Mouse (Mus musculus): ENCODE results near the gene Mip. TPM values are rescaled to one million over a fixed set of nuclear protein-coding genes. Genes with fewer than 3 reads are reported as not detected.
"Not testable (repeated sequence)": the region's sequence is repeated elsewhere in the genome, so short reads cannot be mapped to it uniquely, and the experiment has no call there.

The Mip gene
- polyA plus RNA-seq, 1 experiment, result not detected

DNA sequence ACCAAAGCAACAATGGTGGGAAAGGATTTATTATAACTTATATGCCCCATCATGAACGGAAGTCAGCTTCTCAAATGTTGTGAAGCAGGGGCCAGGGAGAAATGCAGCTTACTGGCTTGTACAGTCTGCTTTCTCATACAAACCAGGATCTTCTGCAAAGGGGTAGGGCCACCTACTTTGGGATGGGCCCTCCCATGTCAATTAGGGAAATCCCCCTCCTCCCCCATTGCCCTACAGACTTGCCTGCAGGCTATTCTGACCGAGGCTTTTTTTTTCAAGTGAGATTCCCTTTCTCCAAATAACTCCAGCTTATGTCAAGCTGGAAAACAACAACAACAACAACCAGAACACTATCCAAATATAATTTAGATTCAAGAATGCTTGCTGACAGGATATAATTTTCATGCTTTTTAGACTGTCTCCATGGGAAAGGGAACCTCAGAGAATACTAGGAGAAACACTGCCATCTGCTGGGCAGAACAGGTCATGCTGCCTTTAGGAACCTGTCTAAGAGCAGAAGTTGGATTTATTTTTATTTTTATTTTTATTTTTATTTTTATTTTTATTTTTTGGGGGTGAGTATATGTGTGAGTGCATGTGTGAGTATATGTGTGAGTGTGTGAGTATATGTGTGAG is 37.3 kb upstream of the Mip start:
- Histone ChIP-seq H3K4me3 (ENCODE audit: insufficient read depth, low read depth, low read length) (no peak overlapping the region), H3K27ac (ENCODE audit: insufficient read depth, low read depth, low read length) (no peak overlapping the region; the same call in 1 of the 2 replicates), H3K4me1 (ENCODE audit: control insufficient read depth, insufficient read depth, low read length) (no peaks in the 10 kb centered on the region)
- 22% methylated on average over 2 of the region's 2 CpGs for WGBS
- TF ChIP-seq CTCF (IDR thresholded peaks at IDR 0.05; ENCODE audit: insufficient read depth, low read depth, low read length), result no peak
- TF ChIP-seq POLR2A (IDR thresholded peaks at IDR 0.05; ENCODE audit: insufficient read depth, low read depth, low read length), result no peak

DNA sequence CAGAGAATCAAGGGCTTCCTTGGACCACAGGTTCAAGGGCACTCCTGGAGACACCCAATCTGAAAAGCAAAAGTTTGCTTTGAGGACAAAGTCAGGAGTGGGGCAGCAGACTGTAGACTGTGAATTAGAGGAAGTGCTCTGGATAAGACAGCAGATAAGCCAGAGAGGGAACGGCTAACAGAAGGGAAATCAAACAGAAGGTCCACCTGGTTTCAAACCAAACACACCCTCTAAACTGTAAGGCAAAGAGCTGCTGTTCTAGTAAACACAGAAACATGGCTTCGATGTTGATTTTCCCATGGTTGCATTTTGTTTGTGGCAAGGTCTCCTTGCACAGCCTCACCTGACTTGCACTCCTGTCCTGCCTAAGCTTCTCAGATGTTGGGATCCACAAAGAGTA is 34.2 kb upstream of the Mip start:
- Histone ChIP-seq H3K27ac (ENCODE audit: insufficient read depth, low read depth, low read length) (no peak overlapping the region), H3K4me3 (ENCODE audit: insufficient read depth, low read depth, low read length) (no peak overlapping the region), H3K4me1 (ENCODE audit: control insufficient read depth, insufficient read depth, low read length) (no peaks in the 10 kb centered on the region)
- WGBS, result 93% methylated on average over 2 of the region's 2 CpGs
- no peak for TF ChIP-seq POLR2A (IDR thresholded peaks at IDR 0.05; ENCODE audit: insufficient read depth, low read depth, low read length)
- no peak for TF ChIP-seq CTCF (IDR thresholded peaks at IDR 0.05; ENCODE audit: insufficient read depth, low read depth, low read length)

DNA sequence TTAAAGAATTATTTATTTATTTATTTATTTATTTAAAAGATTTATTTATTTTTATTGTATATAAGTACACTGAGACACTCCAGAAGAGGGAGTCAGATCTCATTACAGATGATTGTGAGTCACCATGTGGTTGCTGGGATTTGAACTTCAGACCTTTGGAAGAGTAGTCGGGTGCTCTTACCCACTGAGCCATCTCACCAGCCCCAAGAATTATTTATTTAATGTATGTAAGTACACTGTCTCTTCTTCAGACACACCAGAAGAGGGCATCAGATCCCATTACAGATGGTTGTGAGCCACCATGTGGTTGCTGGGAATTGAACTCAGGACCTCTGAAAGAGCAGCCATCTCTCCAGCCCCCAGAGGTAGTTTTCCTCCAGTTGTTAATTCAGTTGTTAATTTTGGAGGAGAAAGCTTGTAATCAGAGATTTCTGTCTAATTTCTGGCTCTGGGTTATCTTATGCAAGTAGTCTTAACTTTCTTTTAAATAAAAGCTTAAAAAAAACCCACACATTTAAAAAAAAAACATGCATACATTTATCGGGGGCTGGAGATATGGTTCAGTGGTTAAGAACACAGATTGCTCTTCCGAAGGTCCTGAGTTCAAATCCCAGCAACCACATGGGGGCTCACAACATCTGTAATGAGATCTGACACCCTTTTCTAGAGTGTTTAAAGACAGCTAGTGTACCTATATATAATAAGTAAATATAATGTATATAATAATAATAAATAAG is 33.4 kb upstream of the Mip start:
- H3K27ac ChIP-seq (ENCODE audit: insufficient read depth, low read depth, low read length); H3K4me3 ChIP-seq (ENCODE audit: insufficient read depth, low read depth, low read length); H3K4me1 ChIP-seq (ENCODE audit: control insufficient read depth, insufficient read depth, low read length): not testable (repeated sequence)
- 91% methylated on average over 3 of the region's 3 CpGs for WGBS

DNA sequence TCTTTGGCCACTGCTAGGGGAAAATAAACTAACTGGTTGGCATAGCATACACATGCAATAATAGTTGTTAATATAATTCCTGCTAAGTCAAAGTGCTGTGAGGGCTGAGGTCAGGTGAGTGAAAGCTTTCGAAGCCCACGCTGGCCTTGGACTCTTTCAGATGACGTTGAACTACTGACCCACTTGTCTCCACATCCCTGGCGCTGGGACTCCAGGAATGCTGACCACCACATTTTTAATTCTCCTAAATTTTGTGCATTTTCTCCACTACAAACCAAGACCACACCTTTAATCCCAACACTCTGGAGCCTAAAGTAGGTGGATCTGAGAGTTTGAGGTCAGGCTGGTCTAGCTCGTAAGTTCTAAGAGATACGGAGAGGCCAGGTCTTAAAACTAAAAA is 32.5 kb upstream of the Mip start:
- TF ChIP-seq POLR2A (IDR thresholded peaks at IDR 0.05; ENCODE audit: insufficient read depth, low read depth, low read length) (no peak), CTCF (IDR thresholded peaks at IDR 0.05; ENCODE audit: insufficient read depth, low read depth, low read length) (no peak)
- no peak overlapping the region for H3K27ac ChIP-seq (ENCODE audit: insufficient read depth, low read depth, low read length)
- WGBS, result 94% methylated on average over 6 of the region's 6 CpGs
- no peaks in the 10 kb centered on the region for H3K4me1 ChIP-seq (ENCODE audit: control insufficient read depth, insufficient read depth, low read length)
- H3K4me3 ChIP-seq (ENCODE audit: insufficient read depth, low read depth, low read length), result no peak overlapping the region

DNA sequence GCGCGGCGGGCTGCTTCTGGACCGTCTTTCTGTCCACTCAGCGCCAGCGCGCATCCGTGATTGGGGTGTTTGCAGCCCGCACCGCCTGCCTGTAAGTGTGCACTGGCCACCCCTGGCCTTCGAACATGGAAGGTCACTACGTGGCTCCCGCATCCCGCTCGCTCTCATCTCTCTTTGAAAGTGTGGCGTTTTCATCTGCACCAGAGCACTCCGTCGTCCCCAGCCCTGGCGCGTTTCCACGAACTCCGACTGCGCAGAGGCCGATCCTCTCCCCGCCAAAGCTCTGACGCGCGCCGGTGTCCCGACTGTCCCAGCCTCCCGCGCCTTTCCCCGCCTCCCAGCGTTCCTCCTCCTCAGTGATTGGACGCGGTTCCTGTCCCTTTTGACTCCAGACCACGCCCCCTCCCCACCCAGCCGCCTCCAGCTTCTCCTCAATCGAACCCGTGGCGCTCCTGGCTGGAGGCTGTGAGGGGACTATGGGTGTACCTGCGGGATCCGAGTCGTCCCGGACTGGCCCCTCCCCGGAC is 31.6 kb upstream of the Mip start, which contains the start of gene Gls2:
Gene Gls2, plus strand, starts transcription at position 434 of the 527 bp plus-strand sequence.
- H3K4me3 ChIP-seq (ENCODE audit: insufficient read depth, low read depth, low read length), result peak within 1 kb of the TSS; percentile 87
- under 1% methylated on average over 46 of the region's 46 CpGs for WGBS
- H3K27ac ChIP-seq (ENCODE audit: insufficient read depth, low read depth, low read length), result peak within 1 kb of the TSS; percentile 19; the same call in 1 of the 2 replicates
- TF ChIP-seq POLR2A (IDR thresholded peaks at IDR 0.05; ENCODE audit: insufficient read depth, low read depth, low read length) (peak; percentile 45; the same call in 1 of the 2 replicates), CTCF (IDR thresholded peaks at IDR 0.05; ENCODE audit: insufficient read depth, low read depth, low read length) (no peak)
- no peaks in the 10 kb centered on the region for H3K4me1 ChIP-seq (ENCODE audit: control insufficient read depth, insufficient read depth, low read length)

DNA sequence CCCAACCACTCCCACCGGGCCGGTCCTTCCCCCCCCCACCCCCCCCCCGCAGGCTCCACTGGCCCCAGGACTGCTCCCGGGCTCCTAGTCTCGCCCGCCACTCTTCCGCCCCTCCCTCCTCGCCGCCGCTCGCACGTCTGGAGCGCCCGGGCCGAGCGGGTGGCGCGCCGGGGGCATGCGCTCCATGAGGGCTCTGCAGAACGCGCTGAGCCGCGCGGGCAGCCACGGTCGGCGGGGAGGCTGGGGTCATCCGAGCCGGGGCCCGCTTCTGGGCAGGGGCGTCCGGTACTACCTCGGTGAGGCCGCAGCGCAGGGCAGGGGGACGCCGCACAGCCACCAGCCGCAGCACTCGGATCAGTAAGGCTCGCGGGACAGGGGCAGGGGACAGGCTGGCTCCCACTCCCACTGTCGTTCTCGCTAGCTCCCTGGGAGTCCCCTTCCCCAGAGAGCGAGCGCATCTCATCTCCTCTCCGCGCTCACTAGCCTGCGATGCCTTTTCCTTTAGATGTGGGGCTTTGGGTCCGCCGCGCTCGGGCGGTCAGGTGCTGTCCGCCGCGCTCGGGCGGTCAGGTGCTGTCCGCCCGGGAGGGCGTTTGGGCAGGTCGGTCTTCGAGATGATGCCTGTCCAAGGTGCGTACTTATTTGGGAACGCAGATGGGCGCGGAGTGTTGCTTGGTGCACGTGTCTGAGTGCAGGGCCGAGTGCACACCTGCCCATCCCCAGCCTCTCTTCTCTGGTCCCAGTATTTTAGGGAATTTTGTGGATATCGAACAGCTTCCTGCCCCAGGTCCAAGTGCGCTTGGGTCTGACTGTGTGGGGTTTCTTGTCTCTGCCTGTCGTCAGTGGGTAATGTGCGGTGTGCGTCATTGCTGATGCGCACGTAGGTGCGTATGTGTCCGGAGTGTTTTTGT is 30.8 kb upstream of the Mip start:
- WGBS, result 2% methylated on average over 75 of the region's 79 CpGs
- TF ChIP-seq CTCF (IDR thresholded peaks at IDR 0.05; ENCODE audit: insufficient read depth, low read depth, low read length) (no peak), POLR2A (IDR thresholded peaks at IDR 0.05; ENCODE audit: insufficient read depth, low read depth, low read length) (0 out of 2 replicates have a peak, but pooled peaks have one; percentile 22)
- Histone ChIP-seq H3K4me1 (ENCODE audit: control insufficient read depth, insufficient read depth, low read length) (no peaks in the 10 kb centered on the region), H3K27ac (ENCODE audit: insufficient read depth, low read depth, low read length) (peak overlapping the region; percentile 19; the same call in 1 of the 2 replicates), H3K4me3 (ENCODE audit: insufficient read depth, low read depth, low read length) (peak overlapping the region; percentile 87)

DNA sequence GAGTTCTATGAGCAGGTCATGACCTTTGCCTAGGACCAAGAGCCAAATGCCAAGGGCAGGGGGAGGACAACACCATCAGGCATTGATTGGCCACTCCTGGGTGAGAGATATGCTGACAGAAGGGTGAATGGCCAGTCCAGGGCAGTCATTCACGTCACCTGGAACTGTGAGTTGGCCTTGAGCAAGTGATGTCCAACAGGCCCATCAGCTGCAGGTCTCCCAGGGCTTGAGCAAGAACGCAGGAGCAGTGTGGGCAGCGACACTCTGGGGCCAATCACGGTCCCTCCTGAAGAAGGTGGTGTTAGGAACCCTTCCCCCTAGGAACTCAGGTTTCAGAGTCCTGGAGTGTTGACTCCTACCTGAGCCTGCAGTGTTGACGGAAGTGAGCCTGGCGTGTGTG is 23.8 kb upstream of the Mip start:
- no peak for TF ChIP-seq POLR2A (IDR thresholded peaks at IDR 0.05; ENCODE audit: insufficient read depth, low read depth, low read length)
- TF ChIP-seq CTCF (IDR thresholded peaks at IDR 0.05; ENCODE audit: insufficient read depth, low read depth, low read length), result no peak
- 86% methylated on average over 6 of the region's 6 CpGs for WGBS
- no peak overlapping the region for H3K4me3 ChIP-seq (ENCODE audit: insufficient read depth, low read depth, low read length)
- H3K27ac ChIP-seq (ENCODE audit: insufficient read depth, low read depth, low read length), result no peak overlapping the region
- no peaks in the 10 kb centered on the region for H3K4me1 ChIP-seq (ENCODE audit: control insufficient read depth, insufficient read depth, low read length)

DNA sequence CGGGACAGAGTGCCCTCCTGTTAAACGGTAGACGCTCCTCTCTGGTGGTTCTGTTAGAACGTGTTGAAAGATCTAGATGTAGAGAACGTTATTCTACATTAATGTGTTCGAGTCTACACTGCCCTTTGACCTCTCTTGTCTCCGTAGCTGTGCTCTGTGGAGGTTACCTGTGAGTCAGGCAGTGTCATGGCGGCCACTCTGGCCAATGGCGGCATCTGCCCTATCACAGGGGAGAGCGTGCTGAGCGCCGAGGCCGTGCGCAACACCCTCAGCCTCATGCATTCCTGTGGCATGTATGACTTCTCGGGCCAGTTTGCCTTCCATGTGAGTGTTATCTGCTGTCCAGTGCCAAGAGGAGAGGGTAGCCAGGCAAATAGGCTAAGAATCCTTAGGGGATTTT is 20.7 kb upstream of the Mip start:
- 91% methylated on average over 15 of the region's 15 CpGs for WGBS
- TF ChIP-seq POLR2A (IDR thresholded peaks at IDR 0.05; ENCODE audit: insufficient read depth, low read depth, low read length) (no peak), CTCF (IDR thresholded peaks at IDR 0.05; ENCODE audit: insufficient read depth, low read depth, low read length) (no peak)
- Histone ChIP-seq H3K4me1 (ENCODE audit: control insufficient read depth, insufficient read depth, low read length) (no peaks in the 10 kb centered on the region), H3K4me3 (ENCODE audit: insufficient read depth, low read depth, low read length) (no peak overlapping the region), H3K27ac (ENCODE audit: insufficient read depth, low read depth, low read length) (no peak overlapping the region)

Data from olfactory bulb, adult 2 months (tissue).